Mouse (Mus musculus) liver, adult 2 months (tissue): Measurements from ENCODE around the gene Gypa.

Experiments
- CTCF ChIP-seq: fragments of 200-500 bp; IDR thresholded peaks from 2 replicates; pipeline ENCODE4 v1.5.1; 2011; ENCODE audit warnings: low read depth, low read length, control low read depth
- POLR2A ChIP-seq: fragments of 200-500 bp; IDR thresholded peaks from 2 replicates; pipeline ENCODE4 v1.6.1; 2011; ENCODE audit warnings: low read length, control low read depth; ENCODE audit not compliant: insufficient read depth; ENCODE audit errors: extremely low read depth

GRCm38 (mm10) chr8:80550436-80550835, 56.9 kb downstream of the Gypa start:
- no peak for TF ChIP-seq POLR2A
- no peak for TF ChIP-seq CTCF
